Mouse (Mus musculus) heart, postnatal 0 days (tissue): ENCODE results near the gene Tmem164.

Experiments used
- CTCF ChIP-seq: IDR thresholded peaks from 2 replicates; pipeline ENCODE4 v1.5.1; 2016; ENCODE audit warnings: antibody characterized with exemption, control low read depth, low read depth
- EP300 ChIP-seq: IDR thresholded peaks from 2 replicates; pipeline ENCODE4 v1.6.1; 2016; ENCODE audit warnings: antibody characterized with exemption, low read depth

DNA sequence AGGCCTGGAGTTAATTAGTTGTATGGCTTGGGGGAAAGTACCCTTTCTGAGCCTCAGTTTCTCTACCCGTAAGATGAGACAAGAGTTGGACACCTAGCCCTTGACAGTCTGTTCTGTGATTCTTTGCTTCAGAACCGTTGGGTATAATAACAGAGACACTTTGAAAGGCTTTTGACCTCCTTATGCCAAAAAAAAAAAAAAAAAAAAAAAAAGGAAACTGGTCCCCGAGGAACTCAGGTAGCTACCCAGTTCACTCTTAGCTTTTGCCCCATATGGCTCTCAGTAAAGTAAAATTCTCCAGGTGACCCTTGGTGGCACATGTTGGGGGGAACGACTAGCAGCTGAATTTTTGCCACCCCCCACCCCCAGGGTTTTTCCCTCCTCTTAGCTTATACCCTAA, 3.5 kb downstream of the Tmem164 start:
- TF ChIP-seq CTCF, result no peak
- no peak for TF ChIP-seq EP300
